Mouse (Mus musculus): ENCODE results near the gene Gse1.
"Not testable (repeated sequence)": the region's sequence is repeated elsewhere in the genome, so short reads cannot be mapped to it uniquely, and the experiment has no call there.

Gene Gse1

DNA sequence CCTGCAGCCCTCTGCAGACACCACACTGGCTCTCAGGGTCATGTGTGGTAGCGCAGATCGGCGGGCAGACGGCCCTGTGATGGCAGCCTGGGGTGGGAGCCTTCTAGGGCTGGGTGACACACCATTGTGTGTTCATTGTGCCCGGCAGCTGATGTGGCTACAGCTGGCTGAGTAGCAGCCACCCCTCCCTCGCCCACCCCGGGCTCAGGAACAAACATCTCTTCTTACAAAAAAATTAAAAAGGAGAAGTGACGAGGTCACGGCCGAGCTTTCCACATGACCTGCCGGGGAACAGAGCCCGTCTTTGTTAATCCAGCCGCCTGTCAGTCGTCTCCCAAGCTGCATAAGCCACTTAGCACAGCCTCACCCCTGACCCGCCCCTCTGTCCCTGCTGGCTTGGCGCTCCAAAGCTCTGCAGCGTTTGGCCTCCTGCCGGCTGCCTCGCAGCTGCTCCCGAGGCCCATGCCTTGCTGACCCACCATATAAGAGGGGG lies 94.7 kb downstream of the Gse1 start:
- in situ Hi-C loops (cut with MseI, MboI), result no loop called here

DNA sequence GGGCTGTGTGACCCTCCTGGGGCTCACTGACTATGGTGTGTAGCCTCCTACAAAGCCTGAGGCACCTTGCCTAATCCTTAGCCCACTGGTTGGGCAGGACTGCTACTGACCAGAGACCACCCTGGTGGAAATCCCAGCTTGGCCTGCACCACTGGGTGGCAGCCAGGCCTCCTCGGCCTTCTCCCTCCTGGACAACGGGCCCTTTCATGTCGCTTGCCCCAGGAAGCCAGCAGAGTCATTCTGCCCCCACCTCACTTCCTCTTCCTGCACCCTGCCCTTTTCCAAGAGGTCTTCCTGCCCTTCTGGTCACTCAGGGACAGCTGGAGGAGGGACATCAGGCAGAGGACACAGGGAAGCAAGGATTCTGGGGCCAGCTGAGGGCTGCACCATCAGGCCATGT lies 96.3 kb downstream of the Gse1 start:
- in situ Hi-C loops (cut with MseI, MboI), result no loop called here

DNA sequence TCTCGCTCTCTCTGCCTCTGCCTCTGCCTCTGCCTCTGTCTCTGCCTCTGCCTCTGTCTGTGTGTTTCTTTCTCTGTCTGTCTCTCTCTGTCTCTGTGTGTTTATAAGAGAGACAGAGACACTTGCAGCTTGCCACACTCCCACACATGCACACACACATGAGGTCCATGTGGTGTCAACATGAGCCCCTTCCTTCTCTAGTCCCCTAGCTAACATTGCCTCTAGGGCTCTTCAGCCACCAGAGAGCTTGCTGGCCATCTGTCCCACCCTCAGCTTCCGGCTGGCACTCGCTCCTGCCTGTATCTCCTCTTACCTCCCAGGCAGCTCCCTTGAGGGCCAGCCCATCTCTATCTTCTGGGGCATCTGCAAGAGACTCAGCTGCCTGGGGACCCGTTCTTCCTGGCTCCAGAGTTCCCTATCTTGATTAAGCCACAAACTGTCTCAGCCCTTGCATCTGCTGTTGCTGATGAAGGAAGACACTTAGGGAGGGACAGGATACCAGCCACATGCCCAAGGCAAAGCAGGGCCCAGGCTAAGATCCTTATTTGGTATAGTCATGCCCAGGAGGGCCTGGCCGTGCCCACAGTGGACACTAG lies 97.0 kb downstream of the Gse1 start:
- in situ Hi-C loops (cut with MseI, MboI), result loop anchor here (5.0 kb wide), 2 partner anchors 37 to 47 kb away; no protein-coding TSS in a partner anchor

DNA sequence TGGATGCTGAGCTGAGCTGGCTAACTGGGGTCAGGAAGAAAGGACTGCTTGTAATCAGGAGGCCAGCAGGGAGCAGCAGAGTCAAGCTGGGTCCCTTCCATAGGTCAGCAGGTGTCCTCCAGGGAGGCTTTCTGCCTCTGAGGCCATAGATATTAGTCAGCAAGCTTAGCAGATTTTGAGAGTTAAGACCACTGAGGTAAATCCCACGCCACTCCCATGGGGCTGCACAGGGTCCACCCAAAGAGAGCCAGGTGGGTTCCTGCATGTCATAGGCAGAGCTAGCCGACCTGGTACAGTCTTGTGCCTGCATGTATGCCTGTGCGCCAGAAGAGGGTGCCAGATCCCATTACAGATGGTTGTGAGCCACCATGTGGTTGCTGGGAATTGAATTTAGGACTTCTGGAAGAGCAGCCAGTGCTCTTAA lies 98.9 kb downstream of the Gse1 start:
- in situ Hi-C loops (cut with MseI, MboI), result loop anchor here (5.0 kb wide), 2 partner anchors 35 to 45 kb away; no protein-coding TSS in a partner anchor

DNA sequence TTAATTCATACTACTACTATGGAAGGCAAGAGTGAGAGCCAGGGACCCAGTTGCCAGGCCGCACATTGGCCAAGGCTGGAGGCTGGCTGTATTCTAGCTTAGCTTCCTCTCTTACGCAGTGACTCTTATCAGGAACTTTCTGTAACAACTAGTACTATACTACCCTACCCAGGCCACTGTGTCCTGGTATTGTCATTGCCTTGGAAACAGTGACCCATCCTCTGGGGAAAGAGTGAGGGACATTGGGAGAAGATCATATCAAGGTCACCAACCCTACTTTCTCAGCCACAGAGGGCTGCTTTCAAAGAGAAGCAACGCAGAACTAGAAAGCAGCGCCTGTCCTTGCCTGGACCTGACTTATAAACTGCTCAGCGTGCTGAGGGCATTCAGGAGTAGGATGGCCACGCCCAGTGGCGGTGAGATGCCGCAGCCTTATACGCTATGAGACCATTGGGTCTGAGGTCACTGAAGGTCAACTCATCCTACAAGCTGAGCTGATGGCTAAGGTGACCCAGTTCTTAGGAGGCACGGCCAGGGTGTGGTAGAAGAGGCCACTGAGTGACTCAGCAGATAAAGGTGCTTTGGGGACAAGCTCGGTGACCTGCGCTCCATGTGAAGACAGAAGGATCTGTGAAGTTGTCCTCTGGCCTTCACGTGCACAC lies 100.2 kb downstream of the Gse1 start:
- in situ Hi-C loops (cut with MseI, MboI), result loop anchor here (5.0 kb wide), 2 partner anchors 34 to 44 kb away; no protein-coding TSS in a partner anchor

DNA sequence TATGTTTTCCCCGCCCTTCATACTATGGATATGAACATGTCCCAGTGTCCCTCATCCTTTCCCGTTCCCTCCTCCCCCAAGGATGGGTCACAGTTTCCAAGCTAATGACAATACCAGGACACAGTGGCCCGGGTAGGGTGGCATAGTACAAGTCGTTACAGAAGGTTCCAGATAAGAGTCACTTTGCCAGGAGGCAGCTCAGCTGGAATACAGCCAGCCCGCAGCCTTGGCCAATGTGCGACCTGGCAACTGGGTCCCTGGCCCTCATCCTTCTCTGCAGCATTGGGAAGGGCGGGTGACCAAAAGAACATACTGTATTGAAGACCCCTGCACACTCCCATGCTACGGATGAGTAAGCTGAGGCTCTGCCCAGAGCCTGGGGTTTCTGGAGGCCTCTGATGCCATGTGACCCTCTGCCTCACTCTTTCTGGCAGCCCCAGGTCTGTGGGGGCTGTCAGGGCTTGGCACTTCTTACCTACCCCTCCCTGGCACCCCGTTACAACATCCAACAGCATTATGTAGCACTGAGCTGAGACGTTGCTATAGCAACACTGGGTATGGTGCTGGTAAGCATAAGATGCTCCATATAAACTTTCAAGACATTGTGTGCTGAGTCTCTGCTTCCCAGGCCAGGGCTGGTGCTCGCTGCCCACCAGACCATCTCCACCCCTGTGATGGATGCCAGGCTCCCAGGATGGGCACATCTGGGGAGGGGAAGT lies 100.9 kb downstream of the Gse1 start:
- in situ Hi-C loops (cut with MseI, MboI), result loop anchor here (5.0 kb wide), 2 partner anchors 33 to 43 kb away; no protein-coding TSS in a partner anchor

DNA sequence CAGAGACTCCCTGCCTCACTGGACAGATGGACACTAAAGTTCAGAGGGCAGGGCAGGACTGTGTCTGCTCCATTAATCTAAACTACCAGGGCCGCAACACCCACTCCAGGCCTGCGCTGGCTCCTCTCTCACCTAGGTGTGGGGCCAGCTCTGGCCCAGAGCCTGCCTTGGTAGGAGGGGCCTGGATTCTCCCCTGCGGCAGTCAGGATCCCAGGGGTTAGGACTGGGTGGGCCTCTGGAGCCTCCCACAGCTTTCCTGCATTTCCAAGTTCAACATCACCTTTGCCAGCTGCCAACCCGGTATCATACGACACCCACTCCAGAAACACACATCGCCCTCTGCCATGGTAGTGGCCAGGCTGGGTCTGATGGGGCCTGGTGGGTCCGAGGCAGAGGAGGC lies 102.8 kb downstream of the Gse1 start:
- in situ Hi-C loops (cut with MseI, MboI), result no loop called here

DNA sequence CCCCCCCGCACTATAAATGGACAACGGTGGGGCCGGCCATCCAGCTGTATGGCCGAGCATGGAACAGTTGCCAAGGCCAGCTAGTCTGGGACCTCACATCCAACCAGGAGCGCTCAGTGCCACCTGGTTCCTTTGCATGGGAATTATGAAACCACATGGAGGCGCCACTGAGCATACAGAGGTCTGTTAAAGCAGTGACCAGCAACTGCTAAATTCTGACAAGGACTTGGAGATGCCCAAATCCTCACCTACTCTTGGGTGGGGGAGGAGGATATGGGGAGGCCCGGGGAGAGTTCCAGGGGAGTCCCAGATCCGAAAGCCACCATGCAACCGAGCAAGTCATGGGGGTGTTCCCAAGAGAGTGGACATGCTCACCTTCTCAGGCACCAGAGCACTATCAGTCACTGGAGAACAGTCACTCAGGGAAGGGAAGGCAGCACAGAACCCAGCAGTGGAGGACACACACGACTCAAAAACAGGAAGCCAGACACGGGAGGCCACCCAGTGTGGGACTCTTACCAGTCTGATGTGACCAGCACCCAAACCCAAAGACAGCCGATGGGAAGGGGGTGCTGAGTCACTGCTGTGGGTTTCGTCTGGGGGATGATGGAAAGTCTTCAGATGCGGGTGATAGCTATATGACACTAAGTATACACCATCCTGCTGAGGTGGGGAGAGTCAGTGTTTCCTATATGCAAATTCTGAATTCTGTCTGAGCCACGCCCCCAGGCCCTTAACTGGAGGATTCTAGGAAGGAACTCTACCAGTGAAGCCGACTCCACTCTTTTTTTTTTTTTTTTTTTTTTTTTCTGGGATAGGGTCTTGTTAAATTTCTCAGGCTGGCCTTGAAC lies 104.3 kb downstream of the Gse1 start:
- in situ Hi-C loops (cut with MseI, MboI), result no loop called here

DNA sequence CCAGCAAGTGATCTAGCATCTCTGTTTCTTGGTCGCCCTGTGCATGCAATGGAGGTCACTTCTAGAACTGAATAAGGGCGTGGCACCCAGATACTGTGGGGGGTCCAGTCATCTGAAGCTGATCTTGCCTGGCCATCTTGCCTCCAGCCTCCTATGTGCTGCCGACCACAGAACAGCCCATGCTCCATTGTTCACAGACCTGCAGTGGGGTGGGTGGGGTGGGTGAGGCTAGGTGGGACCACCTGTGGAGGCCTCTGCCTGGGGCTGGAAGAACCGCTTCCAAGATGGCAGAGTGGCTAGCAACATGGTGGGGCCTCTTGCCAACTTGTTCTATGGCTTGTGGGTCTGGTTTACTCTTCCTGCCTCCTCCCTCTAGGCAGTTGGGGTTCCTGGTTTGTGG lies 105.4 kb downstream of the Gse1 start:
- in situ Hi-C loops (cut with MseI, MboI), result no loop called here

DNA sequence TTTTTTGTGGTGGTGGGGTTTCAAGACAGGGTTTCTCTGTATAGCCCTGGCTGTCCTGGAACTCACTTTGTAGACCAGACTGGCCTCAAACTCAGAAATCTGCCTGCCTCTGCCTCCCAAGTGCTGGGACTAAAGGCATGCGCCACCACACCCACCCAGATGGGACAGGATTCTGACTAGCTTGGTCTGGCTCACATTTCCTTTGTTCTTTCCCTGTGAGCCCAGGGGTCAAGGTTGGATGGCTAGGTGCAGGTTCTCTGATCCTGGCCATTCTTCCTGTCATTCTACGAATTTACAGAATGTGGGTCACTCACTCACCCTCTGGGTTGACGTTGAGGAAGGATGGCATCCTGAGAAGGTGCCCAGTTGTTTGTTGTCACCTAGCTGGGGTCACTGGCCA lies 106.0 kb downstream of the Gse1 start:
- in situ Hi-C loops (cut with MseI, MboI), result not testable (repeated sequence)

DNA sequence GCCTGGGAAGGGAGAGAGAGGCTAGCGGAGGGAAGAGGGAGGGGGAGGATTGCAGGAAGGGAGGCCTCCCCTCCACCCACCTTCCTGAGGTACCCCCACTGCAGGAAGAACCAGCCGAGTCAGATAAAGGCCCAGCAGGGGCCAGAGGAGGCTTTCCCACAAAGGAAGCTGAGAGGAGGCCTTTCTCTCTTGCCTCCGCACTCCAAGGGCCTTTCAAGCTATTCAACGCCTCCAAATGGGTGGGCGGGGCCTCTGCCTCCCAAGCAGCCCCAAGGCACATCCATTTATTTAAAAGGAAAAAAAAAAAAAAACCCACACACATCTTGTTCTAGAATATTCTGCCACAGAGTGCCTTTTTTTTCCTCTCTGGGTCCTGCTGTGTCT lies 106.6 kb downstream of the Gse1 start:
- in situ Hi-C loops (cut with MseI, MboI), result no loop called here

DNA sequence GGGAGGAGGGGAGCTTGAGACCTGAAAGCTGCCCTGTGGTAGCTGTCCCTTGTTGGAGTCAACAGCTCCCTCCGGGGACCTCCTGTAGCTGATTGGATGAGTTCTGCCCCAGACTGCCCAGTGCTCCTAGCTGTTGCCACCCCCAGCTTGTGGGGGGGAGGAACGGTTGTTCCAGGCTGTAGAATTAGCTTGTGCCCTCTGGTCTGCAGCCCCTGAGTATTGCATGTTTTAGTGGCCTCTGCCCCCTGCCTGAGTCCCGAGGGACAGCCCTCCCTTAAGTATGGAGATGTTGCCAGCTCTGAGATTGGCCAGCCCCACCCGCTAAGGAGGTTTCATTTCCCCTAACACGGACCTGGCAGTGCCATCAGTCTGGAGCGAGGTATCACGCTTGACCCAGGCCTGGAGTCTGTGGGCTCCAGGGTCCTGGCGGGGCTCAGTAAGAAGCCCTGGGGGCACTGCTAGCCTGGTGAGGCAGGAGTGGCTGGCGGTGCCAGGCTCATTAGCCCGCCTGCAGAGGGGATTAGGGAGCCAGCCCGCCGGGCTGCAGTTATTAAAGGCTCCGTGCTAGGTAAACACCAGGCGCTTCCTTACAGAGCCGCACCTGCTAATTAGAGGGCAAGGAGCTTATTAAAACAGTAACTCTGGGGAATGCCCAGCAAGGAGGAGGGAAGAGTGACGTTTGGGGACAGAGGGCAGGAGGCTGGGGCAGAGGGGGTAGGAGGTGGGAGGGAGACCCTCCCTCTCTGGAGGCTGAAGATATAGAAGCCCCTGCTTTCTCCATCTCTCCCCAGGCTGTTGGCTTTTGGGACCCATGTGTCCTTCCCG lies 107.2 kb downstream of the Gse1 start:
- in situ Hi-C loops (cut with MseI, MboI), result no loop called here

DNA sequence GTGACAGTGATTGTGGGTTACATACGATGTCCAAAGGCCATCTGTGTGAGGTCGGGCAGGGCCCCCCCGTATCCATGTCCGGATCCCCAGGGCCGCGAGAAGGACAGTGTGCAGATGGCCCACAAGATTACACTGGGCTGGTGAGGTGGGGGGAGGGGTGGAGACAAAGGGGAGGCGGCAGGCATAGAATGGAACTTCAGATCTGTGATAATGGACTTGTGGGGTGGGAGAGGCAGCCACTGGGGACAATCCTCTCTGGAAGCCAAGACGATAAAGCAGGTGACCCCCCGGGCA lies 107.8 kb downstream of the Gse1 start:
- in situ Hi-C loops (cut with MseI, MboI), result no loop called here

DNA sequence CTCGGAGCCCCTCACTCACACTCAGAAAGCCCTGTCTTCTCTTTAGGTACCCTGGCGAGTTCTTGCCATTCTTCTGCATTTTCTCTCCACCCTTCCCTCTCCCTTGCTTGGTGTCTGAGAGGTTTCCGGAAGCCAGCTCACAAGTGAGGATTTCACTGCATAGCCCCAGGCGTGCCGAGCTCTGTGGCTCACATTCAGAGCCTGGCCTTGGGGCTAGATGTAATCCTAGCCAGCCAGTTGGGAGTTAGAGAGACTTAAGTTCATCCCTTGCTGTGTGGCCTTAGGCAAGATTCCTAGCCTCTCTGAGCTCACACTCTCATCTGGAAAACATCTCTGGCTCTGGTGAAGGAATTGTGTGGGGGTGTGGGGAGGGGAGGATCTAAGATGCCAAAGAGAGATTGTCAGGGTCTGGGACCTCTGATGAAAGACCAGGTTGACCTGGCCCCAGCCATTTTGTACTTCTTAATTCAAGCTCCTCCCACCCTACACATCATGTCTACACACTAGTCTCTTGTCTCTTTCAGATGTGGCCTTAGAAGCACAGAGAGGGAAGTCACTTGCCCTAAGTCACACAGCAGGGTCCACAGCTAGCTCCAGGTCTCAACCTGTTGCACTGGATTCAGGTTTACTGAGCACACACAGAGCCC lies 108.8 kb downstream of the Gse1 start:
- in situ Hi-C loops (cut with MseI, MboI), result no loop called here

DNA sequence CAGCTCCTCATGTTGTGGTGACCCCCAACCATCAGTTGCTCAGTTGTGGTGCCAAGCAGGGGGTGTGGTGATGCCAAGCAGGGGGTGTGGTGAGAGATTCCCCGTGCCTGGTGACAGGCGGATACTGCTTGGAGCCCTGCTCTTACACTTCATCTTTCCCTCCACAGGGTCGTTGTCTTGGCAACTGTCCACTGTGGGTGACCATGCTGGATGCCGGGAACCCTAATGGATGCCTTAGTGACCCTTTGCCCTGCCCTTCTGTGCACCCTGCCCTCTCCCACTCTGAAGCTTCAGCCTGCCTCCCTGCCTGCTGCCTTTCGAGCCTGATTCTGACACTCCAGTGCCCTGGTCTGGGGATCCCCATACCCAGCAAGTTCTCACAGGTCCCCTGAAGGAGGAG lies 109.4 kb downstream of the Gse1 start:
- in situ Hi-C loops (cut with MseI, MboI), result no loop called here

DNA sequence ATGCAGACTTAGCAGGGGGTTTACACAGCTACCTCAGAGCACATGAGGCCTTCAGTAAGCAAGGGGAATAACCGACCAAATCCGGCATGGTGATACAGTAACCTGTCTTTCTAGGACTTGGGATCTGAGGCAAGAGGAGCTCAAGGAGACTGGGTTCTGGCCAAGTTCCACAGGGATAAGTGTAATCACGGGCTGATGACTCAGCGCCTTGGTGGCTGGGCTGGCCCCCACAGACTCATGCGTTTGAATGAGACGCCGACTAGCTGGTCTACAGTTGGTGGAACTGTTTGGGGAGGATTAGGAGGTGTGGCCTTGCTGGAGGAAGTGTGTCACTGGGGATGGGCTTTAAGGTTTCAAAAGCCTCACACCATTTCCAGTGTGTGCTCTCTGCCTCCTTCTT lies 110.4 kb downstream of the Gse1 start:
- in situ Hi-C loops (cut with MseI, MboI), result no loop called here

DNA sequence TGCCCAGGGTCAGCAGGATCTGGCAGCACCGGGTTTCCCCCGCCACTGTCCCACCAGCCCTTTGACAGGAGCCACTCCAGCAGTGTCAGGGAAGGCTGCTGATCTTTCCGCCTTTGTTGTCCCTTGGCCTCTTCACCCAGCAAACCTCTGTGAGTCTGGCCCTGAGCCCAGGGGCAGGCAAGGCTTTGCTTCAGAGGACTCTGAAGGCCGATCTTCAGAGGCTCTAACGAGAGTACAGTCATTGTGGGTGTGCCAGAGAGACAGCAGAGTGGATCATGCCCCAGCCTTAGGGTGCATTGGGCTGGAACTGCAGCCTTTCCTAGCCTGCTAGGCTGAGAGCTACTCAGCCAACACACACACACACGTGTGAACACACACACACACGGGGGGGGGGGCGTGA lies 111.5 kb downstream of the Gse1 start:
- in situ Hi-C loops (cut with MseI, MboI), result no loop called here

DNA sequence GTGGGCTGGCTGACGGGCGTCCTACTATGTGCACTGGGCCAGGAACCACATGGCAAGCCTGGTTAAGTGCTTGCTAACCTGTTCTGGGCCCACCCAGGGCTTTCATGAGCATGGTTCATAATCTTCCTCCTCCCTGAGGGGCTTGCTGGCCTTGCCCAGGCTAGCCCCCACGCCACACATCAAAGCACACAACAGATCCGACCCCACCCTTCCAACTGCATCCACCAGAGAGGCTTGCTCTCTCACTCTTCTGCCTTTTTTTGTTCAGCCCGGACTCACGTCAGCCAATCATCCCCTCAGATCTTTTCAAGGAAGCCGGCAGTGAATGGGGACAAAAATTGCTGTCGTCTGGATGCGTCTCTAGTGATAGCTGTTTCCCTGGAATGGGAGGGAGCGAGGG lies 112.9 kb downstream of the Gse1 start:
- in situ Hi-C loops (cut with MseI, MboI), result no loop called here

DNA sequence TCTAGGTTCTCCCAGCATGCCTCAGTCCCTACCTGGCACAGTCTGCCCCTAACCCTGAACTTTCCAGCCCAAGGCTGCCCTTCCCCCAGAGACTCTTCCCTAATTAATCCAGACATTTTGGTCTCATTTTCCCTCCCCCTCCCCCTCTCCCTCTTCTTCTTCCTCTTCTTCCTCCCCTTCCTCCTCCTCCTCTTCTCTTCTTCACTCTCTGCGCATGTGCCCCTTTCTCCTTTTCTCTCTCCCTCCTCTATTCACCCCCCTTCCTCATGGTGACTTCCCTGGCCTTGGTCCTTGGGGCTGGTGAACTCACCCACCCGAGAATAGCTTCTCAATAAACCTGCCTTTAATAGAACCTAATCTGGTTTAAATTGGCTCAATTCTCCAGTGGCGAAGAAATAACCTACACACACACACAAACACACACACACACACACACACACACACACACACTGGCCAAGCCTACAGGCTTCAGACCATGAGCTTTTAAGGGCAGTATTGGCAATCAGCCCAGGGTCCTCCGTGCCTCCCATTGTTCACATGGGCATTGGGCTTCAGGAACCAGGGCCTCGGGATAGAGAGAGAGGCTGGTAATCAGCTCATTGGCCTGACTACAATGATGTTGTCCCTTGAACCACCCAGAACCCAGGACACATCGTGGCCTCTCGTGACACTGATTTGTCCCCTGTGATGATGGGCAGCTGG lies 114.7 kb downstream of the Gse1 start:
- in situ Hi-C loops (cut with MseI, MboI), result no loop called here

DNA sequence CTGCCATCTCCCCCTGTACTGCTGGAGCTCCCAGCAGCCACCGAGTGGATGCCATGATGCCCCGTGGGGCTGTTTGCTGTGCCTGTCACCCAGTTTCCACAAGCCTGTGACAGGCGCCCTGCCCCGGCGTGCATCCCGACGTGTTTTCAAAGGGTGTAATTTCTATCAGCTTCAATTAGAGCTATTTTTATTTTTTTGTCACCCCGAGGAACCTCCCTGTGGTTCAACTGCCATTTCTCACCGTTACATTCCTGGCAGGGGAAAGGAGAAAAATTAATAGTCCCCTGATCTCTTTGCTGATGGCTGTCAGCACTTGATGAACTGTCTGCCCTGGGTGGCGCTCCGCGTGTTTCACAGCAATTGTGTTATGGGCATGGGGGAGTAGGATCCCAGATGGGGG lies 115.3 kb downstream of the Gse1 start:
- in situ Hi-C loops (cut with MseI, MboI), result no loop called here
